Mouse (Mus musculus) induced T-regulatory cell, adult 2 months (primary cell): Measurements from ENCODE around the gene Kalrn.
A peak's percentile ranks its signal among the peaks of the same experiment; 100 is the strongest.

ENCODE experiments used
- DNase-seq: peaks from one replicate; pipeline ENCODE4 v3.0.0-alpha.2; 2012; ENCODE audit warnings: low read depth

Kalrn gene

DNA sequence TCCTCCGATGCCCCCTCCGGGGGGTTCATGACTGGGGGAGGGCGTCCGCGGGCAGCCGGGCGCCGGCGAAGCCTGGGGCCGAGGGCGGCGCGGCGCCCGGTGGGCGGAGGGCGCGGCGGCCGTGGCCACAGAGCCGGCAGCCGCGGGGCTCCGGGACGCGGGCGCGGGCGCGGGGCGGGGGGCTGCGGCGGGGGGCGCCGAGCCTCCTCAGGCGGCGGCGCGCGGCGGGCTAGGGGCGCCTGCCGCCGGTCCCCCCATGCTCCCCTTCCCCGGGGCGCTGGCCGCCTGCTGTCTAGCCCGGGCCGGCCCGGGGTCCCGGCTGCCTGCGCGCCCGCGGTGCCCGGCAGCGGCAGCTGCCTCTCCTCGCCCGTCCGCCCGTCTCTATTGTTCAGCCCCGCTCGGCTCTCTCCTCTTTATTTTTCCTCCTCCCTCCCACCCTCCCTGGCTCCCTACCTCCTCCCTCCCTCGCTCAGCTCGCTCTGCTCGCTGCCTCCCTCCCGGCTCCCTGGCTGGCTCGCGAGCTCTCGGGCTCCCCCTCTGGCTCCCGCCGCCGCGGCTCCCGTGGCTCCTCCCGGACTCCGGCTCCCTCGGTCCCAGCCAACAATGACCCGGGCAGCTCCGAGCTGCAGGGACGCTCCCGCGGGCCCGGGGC, at the start of gene Kalrn:
Gene Kalrn (minus strand): TSS at position 382 of the 652 bp plus-strand sequence.
- peak; percentile 37 for DNase-seq

- no peak for DNase-seq
These were observed 40.7 kb upstream of the Kalrn start for GRCm38 (mm10) chr16:34614021-34614420.

DNA sequence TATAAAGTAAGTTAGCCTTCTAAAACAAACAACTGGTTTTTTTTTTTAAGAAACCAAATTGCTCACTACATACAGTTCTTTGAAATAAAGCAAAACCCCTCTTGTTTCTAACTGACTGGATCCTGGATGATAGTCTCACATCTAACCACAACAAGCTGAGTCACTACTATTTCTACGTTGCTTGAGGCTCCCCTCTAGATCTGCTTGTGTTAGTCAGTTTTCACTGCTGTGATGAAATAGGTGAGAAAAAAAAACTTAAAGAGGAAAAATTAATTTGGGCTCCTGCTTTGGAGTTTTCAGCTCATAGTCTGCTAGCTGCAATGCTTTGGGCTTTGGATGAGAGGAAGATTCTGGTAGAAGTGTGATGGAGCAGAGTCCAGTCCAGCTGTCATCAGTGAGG, 36.8 kb upstream of the Kalrn start:
- no peak for DNase-seq

GRCm38 (mm10) chr16:34605679-34606078, 32.3 kb upstream of the Kalrn start:
- no peak for DNase-seq

GRCm38 (mm10) chr16:34603854-34604253, 30.5 kb upstream of the Kalrn start:
- no peak for DNase-seq

DNA sequence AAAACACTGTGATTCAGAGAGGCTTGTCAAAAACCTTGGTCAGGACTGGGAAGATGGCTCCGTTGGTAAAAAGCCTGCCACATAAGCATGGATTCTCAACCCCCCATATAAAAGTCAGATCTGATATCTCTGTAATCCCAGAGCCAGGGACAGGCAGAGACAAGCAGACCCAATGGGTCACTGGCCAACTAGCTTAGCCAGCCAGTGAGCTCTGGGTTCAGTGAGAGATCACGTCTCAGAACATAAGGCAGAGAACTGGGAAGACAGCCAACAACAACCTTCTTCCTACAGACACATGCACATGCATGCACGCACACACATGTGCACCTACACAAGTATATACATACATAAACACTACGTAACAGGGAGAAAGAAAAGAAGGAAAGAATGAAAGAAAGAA, 29.7 kb upstream of the Kalrn start:
- DNase-seq, result no peak

DNA sequence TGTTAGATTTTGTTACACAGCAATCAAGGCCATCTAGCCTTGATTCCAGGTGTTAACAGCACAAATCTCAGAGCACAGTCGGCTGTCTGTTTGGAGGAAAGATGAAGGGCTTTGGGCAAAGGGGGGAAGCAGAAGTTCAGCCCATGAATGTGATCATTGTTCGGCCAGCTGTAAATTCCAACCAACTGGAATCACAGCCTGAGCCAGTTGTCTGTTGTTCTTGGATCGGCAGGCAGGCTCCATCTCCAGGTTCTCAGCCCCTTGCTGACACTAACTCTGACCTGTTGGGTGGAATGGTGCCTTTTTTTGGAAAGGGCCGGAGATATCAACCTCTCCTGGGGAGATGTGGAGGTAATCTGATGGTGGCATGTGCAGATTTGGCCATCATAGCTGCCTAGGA, 28.6 kb upstream of the Kalrn start:
- DNase-seq, result no peak

- no peak for DNase-seq
These were observed 22.0 kb upstream of the Kalrn start for GRCm38 (mm10) chr16:34595294-34595693.

DNA sequence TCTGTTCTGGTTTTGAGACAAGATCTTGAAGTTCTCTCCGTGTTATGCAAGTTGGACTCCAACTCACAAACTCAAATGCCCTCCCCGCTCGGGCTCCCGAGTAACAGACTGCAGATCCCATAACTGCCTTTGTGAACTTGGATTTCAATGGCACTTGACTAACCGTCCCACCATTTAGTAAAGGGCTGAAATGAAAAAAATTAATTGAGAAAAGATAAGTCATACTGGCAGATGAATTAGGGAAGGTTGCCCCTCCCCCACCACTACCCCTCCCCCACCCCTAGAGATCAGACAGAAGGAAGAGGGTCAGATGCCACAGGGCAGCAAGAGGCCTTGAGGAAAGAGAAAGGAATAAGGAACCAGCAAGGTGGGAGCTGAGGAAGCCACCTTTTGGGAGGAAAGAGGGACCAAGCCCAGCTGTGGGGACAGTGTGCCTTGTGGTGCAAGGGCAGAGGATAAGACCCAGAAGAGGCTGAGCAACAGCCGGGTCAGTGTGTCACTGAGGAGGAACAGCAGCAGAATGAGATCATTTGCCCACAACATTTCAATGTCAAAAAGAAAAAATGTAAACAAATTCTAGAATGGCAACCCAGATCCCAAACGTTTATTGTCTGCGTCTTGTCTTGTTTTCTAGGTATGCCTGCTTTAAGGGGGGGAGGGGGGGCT, 21.4 kb upstream of the Kalrn start:
- DNase-seq, result no peak

DNA sequence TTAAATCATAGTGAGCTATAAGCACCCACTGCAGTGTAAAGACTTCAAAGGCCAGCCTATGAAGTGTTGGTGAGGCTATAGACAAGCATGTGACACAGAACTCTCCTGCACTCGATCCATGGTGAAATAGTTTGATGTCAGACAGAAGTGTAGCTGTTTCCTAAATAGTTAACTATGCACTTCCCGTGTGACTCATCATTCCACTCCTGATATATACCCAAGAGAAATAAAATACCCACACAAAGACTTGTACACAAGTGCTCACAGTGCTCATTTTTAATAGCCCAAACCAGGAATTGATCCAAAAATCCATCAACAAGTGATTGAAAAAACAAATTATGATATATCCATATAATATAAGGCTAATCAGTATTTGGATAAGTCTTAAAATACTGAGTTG, 19.4 kb upstream of the Kalrn start:
- DNase-seq, result no peak

- no peak for DNase-seq
These were observed 18.6 kb upstream of the Kalrn start for GRCm38 (mm10) chr16:34591934-34592333.

- no peak for DNase-seq
These were observed 6.5 kb upstream of the Kalrn start for GRCm38 (mm10) chr16:34579671-34580326.

DNA sequence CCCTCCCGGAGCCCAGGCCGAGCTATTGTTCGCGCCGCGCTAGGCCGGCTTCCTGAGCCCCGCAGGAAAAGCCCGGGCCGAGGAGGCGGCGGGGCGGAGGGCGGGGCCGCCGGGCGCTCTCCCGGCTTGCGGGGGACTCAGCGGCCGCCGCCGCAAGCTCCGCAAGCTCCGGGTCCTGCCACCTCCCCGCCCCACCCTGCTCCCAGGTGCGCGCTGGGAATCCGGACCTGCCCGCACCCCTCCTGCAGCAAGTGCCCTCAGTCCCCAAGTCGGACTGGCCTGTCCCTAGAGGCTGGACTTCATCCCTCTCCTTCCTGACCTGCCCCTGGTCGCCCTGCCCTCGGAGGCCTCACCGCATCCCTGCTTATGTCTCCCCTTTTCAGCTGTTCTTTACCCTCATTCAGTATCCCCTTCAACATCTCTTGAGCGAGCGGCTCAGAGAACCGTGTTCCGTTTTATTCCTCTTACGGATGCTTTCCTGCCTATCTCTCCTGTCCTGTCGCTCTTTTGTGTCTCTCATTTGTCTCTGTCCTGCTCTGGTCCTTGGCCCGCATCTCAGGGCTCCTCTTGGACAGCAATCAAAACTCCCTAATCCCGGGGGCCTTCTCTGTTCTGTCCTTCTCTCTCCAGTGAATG, 642 bp upstream of the Kalrn start:
- DNase-seq, result peak; percentile 1

DNA sequence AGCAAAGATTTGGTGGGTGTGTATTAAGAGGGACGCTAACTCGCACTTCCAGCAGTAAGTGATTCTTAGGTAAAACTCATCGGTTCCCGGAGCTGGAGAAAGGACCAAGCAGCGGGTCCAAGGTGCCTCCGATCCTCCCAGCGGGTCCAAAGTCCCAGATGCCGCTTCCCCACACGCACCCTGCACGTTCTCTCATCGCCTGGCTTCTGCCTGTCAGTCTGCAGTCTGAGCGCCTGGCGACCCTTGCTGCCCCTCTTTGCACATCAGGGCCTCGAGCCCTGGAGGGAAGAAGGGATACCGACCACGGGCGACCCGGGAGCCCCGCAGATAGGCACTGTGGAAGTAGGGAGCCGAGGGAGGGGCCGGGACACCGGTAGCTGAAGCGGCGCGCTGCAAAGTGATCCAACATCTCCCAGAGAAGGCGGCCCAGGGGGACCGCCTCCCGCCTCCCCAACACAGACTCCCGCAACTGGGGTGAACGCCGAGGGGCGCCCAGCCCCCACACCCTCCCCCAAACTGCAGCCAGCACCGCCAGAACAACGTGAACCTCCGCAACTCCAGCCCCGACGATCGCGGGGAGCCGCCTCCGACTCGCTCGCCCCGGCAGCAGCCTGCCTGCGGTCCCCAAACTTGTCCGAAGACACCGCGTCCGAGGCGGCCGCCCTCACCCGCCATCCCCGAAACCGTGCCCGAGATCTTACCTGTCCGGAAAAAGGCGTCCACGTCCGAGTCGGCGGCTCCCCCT, 754 bp downstream of the Kalrn start:
- DNase-seq, result no peak

DNA sequence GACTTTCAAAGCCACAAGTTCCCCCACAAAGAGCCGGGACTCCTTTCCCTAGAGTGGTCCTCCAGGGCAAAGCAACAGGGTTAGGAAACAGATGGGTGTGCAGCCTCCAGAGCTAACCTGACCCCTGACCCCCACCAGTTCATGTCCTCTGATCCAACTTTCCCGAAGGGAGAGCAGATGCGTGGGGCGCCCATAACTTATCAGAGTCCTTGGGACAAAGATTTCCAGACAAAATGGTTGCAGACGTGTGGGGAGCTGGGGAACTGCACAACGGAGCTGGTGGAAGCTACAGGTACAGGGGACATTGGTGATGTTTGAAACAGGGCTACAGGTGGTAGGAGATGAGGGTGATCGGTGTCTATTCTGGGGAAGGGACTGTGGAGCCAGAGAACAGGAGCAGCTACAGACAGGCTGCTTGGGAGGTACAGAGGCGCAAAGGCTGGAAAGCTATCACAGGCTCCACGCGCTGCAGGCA, 1.4 kb downstream of the Kalrn start:
- no peak for DNase-seq

DNA sequence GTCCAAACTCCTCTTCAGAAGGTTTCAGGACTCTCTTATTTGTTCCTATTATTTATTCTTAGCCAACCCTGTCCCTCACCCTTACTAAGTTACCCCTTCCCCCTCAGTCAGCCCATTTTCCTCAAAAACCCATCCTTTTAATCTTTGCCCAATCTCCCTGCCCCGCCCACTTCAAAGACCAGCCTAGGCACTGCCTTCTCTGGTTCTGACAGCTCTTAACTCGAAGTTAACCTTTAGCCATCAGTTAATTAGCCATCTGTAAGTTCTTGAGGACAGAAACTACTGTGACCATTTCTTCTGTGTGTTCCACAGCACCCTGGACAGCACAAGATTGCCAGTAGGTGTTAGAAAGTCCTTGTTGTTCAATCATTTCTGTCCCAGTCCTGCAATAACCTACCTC, 3.4 kb downstream of the Kalrn start:
- no peak for DNase-seq

- DNase-seq, result no peak
These were observed 4.5 kb downstream of the Kalrn start for GRCm38 (mm10) chr16:34568831-34569230.

GRCm38 (mm10) chr16:34563593-34564280, 9.6 kb downstream of the Kalrn start:
- DNase-seq, result no peak

DNA sequence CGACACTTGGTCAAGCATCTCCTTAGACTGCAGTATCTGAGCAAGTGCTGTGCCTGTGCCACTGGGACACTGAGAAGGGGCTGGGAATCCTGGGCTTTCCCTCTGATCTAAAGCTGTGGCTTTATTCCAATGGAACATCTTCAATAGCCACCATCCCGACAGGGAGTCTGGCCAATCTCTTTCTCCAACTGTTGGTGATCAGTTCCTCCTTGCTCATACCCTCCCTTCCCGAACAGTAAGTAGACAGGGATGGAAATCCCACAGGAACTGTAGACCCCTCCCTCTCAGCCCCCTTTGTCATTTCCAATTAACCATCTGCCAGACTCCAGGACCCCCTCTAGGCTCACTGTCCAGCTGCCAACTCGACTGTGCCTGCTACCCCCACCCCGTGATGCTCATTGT, 11.6 kb downstream of the Kalrn start:
- DNase-seq, result no peak

GRCm38 (mm10) chr16:34560814-34561213, 12.5 kb downstream of the Kalrn start:
- DNase-seq, result no peak

- DNase-seq, result no peak
These were observed 12.9 kb downstream of the Kalrn start for GRCm38 (mm10) chr16:34560411-34560810.
